Mouse (Mus musculus): ENCODE data around the gene Vps13a.

Vps13a gene

GRCm38 (mm10) chr19:16579656-16580260 is 201.0 kb downstream of the Vps13a start:
- no peak for DNase-seq (ENCODE audit: low spot score)

- DNase-seq (ENCODE audit: low spot score) = no peak
Observed at GRCm38 (mm10) chr19:16576790-16577189, 203.9 kb downstream of the Vps13a start.
